Mouse (Mus musculus) layer of hippocampus, adult 2 months (tissue): ENCODE measurements around the gene Dennd2c. TPM values are rescaled to one million over a fixed set of nuclear protein-coding genes. Genes with fewer than 3 reads are reported as not detected.
"Not testable (repeated sequence)": the region's sequence is repeated elsewhere in the genome, so short reads cannot be mapped to it uniquely, and the experiment has no call there.

Source experiments
- DNase-seq, 2 experiments: peaks; one replicate each; pipeline ENCODE4 v3.0.0; 2022; ENCODE audit warnings: low spot score in 2 of 2
- H3K27ac ChIP-seq: fragments of 200-600 bp; 2 replicates; pipeline ENCODE4 v1.8.1; 2022
- H3K4me3 ChIP-seq: fragments of 200-600 bp; 2 replicates; pipeline ENCODE4 v1.8.1; 2022; ENCODE audit warnings: mild to moderate bottlenecking
- CTCF ChIP-seq: fragments of 200-600 bp; conservative IDR thresholded peaks from 2 replicates; pipeline ENCODE4 v1.8.1; 2022; ENCODE audit warnings: antibody characterized with exemption, mild to moderate bottlenecking, moderate library complexity
- total RNA-seq, 2 experiments: library from RNA; stranded (reverse); gene quantifications; 2 replicates each; pipeline ENCODE4 v1.2.3; 2021

The Dennd2c gene
- total RNA-seq, 2 experiments from 2014 or later, result 0.28 to 0.54 TPM

DNA sequence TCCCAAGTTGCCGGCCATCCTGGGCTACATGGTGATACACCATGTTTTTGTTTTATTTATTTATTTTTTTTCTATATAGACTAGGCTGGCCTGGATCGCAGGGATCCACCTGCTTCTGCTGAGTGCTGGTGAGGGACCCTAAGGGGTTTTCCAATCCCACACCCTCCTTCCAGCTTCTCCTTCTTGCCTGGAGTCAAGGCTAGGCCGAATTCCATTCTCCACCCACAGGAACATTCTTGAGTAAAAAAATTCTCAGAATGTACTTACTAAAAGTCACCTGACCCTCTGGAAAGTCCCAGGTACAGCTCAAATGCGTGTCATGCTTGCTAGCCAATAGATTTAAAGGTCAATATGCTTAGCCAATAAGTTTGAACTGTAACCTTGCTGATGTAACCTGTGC is 89.8 kb downstream of the Dennd2c start:
- no peak overlapping the region for H3K27ac ChIP-seq
- H3K4me3 ChIP-seq, result no peak overlapping the region
- no peak for TF ChIP-seq CTCF
- DNase-seq, result no peak

DNA sequence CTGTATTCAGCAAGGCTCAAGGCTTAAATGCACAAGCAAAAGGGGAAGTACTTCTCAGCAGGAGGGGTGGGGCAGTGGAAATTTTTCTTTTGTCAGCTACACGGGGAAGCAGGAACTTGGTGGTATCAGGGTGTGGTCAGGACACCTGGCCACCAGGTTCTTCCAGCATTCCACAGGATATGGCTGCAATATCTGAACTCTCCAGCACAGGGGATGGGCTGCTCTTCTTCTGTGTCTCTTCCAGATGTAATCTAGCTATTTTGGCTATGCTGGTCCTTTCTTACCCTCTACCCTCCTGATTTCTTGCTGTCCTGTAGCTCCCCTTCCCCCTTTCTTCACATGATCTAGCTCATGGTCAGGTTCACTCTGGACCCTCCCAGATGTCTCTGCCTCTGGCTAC is 90.8 kb downstream of the Dennd2c start:
- H3K4me3 ChIP-seq, result no peak overlapping the region
- DNase-seq, result no peak
- TF ChIP-seq CTCF, result no peak
- no peak overlapping the region for H3K27ac ChIP-seq

DNA sequence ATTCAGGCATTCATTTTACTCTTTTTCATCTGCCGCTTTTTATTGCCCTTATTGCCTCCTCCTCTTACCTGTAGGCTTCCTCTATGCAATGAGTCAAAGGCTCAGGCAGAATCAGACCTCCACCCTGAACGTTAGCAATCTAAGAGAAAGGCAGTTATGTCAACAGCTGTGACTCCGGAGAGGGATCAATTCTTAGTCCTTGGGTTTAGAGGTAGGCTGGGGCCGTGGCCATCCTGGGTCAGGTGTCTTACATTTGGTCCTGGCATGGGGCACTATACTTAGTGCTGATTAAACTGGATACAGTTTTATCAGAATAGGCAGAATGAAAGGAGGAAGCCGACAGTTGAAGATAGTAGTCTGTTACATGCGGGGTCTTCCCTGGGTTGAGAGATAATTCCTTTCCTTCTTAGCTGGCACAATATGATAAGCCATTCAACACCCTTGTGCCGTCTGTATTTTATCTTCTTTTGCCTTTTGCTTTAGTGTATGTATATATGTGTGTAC is 94.0 kb downstream of the Dennd2c start:
- TF ChIP-seq CTCF, result no peak
- Histone ChIP-seq H3K27ac (no peak overlapping the region), H3K4me3 (no peak overlapping the region)
- no peak for DNase-seq

DNA sequence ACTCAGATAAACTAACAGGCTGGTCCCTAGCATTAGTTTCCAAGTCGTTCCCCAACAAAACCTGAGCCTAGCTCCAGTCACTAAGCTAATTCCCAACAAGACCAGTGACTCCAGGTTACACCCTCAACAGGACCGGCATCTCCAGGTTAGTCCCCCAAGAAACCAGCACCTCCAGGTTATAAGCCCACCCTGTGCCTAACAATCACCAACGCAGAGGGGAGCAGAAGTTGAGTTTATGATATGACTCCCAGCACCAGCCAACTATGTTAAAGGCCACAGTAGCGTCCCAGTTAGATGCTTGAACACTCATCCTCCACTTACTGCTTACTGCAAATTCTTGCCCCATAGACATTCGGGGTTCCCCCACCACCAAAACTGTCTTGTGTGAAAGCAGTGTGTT is 97.0 kb downstream of the Dennd2c start:
- H3K4me3 ChIP-seq, result no peak overlapping the region
- TF ChIP-seq CTCF, result no peak
- no peak overlapping the region for H3K27ac ChIP-seq
- no peak for DNase-seq

DNA sequence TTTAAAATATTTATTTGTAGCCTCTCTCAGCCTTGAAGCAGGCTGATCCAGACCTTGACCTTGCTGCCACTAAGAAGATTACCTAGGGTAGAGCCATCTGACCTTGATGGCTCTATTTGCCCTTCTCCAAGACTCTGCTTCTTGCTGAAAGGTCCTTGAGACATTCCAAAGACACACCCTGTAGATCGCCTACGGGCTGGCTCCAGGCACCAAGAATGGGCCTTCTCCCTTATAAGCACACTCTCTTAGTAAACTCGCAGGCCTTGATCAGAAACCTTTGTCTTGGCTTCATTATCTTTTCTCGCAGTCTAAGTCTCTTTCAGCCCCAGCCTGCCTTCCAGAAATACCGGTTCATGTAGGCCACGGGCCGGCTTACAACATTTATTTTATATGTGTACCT is 98.7 kb downstream of the Dennd2c start:
- not testable (repeated sequence) for H3K4me3 ChIP-seq, DNase-seq

DNA sequence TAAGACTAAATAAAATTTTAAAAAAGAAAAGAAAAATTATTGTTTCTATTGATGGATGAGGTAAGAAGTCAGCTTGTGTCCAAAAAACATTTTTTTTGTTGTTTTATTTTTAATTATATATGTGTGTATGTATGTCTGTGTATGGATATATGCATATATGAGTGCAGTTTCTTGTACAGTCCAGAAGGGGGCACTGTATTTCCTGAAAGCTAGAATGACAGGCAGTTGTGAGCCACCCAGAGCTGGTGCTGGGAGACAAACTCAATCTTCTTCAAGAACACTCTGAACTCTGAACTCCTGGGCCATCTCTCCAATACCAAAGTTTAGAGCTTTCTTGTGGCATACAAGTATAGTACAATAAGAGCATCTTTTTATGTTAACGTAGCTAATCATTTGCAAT is 101.2 kb downstream of the Dennd2c start:
- Histone ChIP-seq H3K27ac (no peak overlapping the region), H3K4me3 (no peak overlapping the region)
- peak; percentile 14; the same call in 1 of the 2 replicates for TF ChIP-seq CTCF
- DNase-seq, result no peak

More for the DNA sequence above, 98.7 kb downstream of the Dennd2c start:
- H3K27ac ChIP-seq, result not testable (repeated sequence)

DNA sequence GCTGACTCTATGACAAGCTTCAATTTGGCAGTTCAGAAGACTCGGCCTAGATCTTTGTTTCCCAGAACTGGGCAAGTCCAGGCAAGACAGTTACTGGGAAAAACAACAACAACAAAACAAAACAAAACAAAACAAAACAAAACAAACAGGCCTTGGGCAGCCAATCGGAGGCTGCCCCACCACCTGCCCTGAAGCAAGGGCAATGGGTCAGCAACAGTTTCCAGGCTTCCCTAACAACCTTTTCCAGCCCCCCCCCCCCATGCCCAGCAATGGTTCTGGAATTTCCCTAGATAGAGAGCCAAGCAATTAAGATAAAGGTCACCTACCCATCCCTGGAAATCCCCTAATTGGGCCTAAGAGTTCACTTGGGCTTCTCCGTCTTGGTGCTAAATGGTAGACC is 102.0 kb downstream of the Dennd2c start:
- DNase-seq, result no peak
- TF ChIP-seq CTCF, result no peak
- no peak overlapping the region for H3K4me3 ChIP-seq
- no peak overlapping the region for H3K27ac ChIP-seq

DNA sequence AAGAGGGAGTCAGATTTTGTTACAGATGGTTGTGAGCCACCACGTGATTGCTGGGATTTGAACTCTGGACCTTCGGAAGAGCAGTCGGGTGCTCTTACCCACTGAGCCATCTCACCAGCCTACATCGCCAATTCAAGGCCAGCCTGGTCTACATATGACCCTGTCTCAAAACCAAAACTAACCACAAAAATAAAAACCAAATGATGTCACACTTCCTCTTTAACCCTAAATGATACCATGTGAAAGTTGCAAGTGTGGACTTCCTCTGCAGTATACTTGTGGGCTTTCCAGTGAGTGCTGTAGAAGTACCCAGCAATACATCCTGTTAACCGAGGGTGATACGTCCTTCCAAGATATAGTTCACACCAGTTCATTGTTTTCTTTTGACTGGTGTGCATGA is 104.0 kb downstream of the Dennd2c start:
- no peak for DNase-seq
- no peak for TF ChIP-seq CTCF
- Histone ChIP-seq H3K4me3 (no peak overlapping the region), H3K27ac (no peak overlapping the region)

DNA sequence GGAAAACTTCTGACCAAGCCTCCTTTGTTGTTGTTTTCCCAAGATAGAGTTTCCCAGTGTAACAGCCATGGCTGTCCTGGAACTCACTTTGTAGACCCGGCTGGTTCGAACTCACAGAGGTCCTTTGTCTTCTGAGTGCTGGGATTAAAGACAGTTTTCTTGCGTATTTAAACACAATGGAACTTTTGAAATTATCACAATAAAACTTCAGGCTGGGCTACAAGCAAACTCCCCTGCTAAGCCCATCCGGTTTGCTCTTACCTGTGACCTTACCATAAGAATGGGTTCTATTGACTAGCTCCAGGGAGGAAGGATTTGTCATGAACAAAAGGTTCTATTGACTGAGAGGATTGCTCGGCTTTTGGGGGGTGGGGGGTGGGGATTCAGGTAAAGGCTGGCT is 105.3 kb downstream of the Dennd2c start:
- DNase-seq, result no peak
- no peak for TF ChIP-seq CTCF

DNA sequence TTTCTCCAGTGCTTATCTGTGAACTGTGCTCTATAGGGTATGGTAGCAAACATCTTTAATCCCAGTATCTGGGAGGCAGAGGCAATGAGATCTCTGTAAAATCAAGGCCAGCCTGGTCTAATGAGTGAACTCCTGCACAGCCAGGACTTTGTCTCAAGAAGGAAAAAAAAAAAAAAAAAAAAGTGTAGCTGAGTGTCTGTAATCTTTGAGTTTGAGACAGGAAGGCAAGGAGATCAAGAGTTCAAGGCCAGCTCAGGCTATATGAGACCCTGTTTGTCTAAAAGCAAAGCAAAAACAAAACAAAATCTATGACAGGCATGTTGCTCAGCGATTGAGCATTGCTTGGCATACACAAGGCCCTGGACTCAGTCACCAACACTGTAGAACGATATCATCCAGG is 105.8 kb downstream of the Dennd2c start:
- no peak overlapping the region for H3K4me3 ChIP-seq
- no peak for TF ChIP-seq CTCF
- no peak overlapping the region for H3K27ac ChIP-seq
- no peak for DNase-seq

More for the DNA sequence above, 105.3 kb downstream of the Dennd2c start:
- no peak overlapping the region for H3K27ac ChIP-seq
- H3K4me3 ChIP-seq, result no peak overlapping the region

DNA sequence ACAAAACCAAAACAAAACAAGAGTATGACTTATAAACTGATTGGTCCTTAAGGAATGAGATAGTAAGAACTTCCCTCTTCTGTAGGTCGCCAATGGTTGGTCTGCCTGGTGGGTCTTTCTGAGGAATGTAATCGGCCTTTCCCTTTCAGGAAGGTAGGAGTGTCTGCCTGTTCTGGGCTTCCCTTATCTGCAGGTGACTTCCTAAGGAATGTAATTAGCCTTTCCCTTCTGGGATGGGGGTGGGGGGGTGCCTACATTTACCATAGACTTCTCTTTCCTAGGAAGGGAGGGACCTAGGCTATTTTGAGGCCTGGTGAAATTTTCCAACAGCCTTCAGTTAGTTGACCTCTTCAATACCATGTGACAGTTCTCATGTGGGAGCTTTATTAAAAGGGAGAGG is 108.7 kb downstream of the Dennd2c start:
- Histone ChIP-seq H3K4me3 (no peak overlapping the region), H3K27ac (no peak overlapping the region)
- no peak for DNase-seq
- TF ChIP-seq CTCF, result no peak

DNA sequence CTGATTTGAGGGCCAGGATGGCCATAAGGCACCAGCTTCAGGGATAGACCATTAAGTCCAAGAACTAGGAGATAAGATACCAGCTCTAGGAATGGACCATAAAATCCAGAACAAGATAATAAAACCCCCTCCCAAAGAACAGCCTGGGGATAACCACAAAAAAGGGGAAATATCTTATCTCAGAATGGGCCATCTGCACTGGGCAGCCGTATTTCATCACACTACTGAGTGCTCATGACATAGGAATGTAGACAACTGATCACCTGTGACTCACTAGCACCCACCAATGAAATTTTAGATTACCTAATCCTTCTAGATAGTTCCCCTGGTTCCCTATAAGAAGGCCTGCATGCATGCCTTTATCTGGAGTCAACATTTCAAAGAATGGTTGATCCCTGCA is 109.7 kb downstream of the Dennd2c start:
- H3K4me3 ChIP-seq, result no peak overlapping the region
- no peak for DNase-seq
- no peak overlapping the region for H3K27ac ChIP-seq
- TF ChIP-seq CTCF, result no peak

DNA sequence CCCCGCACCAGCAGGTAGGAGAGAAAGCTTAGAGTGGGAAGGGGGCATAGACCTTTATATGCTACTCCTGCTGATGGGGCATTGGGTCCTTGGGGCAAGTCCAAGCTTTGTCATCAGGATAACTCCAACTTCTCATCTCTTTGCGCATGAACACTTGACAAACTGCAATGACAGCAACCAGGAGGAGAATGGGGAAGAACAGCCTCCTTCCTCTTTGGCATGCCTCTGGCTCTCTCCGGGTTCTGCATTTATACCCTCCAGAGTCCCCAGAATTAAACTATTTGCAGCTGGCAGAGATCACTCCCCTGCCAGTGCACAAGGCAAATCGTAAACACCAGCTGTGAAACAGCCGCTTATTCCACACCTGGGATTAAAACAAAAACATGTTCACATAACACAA is 111.1 kb downstream of the Dennd2c start:
- H3K4me3 ChIP-seq, result no peak overlapping the region
- DNase-seq, result no peak
- TF ChIP-seq CTCF, result no peak
- no peak overlapping the region for H3K27ac ChIP-seq

DNA sequence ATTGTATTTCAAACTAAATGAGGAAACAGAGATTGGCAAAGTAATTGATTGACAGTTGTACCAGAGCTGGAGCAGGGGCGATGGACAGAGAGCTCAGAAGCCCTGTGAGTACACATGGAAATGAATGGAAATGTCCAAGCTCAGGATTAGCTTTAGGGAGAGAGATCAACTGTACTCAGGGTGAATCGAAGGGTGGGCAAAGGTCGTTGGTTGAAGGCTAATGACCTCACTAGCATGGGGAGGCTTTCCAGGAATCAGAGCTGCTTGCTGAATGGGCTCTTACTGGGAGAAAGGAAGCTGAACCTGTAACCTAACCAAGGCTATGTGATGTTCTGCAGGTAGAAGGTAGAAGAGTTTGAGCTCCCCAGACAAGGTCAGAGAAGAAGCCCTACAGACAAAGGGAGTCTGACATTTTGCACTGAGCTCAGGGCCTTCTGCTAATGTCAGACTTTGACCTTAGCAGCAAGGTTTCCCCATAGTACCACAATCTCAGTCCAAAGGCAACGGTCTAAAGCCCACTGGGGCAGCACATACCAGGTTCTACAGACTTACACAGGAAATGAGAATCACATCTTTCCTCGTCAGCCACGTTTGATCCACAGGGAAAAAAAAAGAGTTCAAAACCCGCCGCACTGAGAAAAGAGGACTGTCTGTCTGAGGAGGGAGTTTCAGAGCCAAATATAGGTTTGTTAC is 112.3 kb downstream of the Dennd2c start:
- H3K4me3 ChIP-seq, result no peak overlapping the region
- TF ChIP-seq CTCF, result no peak
- H3K27ac ChIP-seq, result no peak overlapping the region
- DNase-seq, result no peak

DNA sequence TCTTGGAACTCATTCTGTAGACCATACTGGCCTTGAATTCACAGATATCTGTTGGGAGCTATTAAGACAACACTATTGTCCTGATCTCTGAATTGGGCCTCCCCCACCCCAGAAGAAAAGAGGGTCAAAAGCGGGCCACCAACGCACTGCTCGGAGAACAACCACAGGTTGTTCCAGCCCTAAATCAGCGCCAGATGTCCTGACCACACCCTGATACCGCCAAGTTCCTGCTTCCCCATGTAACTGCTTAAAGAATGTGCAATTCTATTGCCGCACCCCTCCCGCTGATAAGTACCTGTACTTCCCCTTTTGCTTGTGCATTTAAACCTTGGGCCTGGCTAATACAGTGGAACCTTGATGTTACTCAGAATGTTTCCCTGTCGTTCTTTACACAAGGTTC is 113.0 kb downstream of the Dennd2c start:
- DNase-seq, H3K4me3 ChIP-seq, H3K27ac ChIP-seq: not testable (repeated sequence)

Other genes with a start within 250 kb of the Dennd2c start
- not detected for gene Sycp1, start 166.5 kb upstream of the Dennd2c start, total RNA-seq
- not detected for gene Nr1h5, start 138.5 kb upstream of the Dennd2c start, total RNA-seq
- gene Sike1, start 106.9 kb upstream of the Dennd2c start, total RNA-seq, result 10 to 100 TPM; 57.3 to 65.5 TPM
- 100 to 1,000 TPM; 236 to 252 TPM for gene Csde1, start 82.2 kb upstream of the Dennd2c start, total RNA-seq
- gene Nras, start 44.3 kb upstream of the Dennd2c start, total RNA-seq, result 10 to 100 TPM; 59.9 to 72.6 TPM
- not detected for gene Ampd1, start 28.6 kb upstream of the Dennd2c start, total RNA-seq
- 10 to 100 TPM; 63.8 to 69.1 TPM for gene Bcas2, start 69.1 kb downstream of the Dennd2c start, total RNA-seq
- 10 to 100 TPM; 53.0 to 55.2 TPM for gene Trim33, start 176.7 kb downstream of the Dennd2c start, total RNA-seq